Mouse (Mus musculus) kidney, adult 11 months (tissue): ENCODE data around the gene Ces3a.
"Not testable (repeated sequence)": the region's sequence is repeated elsewhere in the genome, so short reads cannot be mapped to it uniquely, and the experiment has no call there.

Source experiments
- DNase-seq: peaks from one replicate; pipeline ENCODE4 v3.0.0; 2022

The Ces3a gene

GRCm38 (mm10) chr8:105048371-105048854 is at the start of gene Ces3a:
TSS of gene Ces3a (plus strand) at chr8:105048601.
- no peak for DNase-seq

- no peak for DNase-seq
Observed at GRCm38 (mm10) chr8:104999183-104999582, 49.2 kb upstream of the Ces3a start.

DNA sequence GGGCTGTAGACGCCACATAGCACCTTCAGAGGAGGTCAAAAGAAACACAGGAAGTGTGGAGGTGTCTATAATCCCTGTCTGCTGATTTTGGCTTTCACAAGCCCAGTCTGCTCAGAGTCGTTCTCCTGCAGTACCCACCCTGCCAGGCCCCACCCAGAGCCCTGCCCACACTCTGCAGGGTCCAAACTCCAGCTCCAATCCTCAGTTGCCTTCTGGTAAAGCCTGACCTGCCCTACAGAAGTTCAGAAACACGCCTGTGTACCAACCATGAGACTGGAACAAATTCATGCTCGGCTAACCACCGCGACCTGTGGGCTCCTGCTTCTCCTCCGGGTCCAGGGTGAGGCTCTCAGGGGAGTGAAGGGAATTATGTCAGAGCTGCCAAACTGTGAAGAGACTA is 47.8 kb upstream of the Ces3a start, which contains the start of gene Ces2h:
Gene Ces2h, plus strand, starts transcription at position 268 of the 400 bp plus-strand sequence.
- peak; percentile 89 for DNase-seq

- DNase-seq = peak; percentile 39
Observed at GRCm38 (mm10) chr8:105010000-105010399, 38.4 kb upstream of the Ces3a start.

GRCm38 (mm10) chr8:105011136-105011535 is 37.3 kb upstream of the Ces3a start:
- no peak for DNase-seq

DNA sequence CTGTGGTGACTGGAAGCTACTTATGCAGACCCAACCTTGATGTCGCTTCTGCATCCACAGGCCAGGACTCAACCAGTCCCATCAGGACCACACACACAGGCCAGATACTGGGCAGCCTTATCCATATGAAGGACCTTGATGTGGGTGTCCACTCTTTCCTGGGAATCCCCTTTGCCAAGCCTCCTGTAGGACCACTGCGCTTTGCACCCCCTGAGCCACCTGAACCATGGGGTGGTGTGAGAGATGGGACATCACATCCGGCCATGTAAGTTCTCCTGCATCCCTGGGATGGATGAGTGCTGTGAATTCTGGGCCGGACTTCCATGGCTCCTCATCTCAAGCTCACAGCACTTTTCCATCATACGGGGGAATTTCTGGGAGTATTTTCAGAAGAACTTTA is 34.0 kb upstream of the Ces3a start:
- DNase-seq = no peak

GRCm38 (mm10) chr8:105021954-105022353 is 26.4 kb upstream of the Ces3a start:
- DNase-seq = no peak

GRCm38 (mm10) chr8:105023087-105023486 is 25.3 kb upstream of the Ces3a start:
- DNase-seq = peak; percentile 62

DNA sequence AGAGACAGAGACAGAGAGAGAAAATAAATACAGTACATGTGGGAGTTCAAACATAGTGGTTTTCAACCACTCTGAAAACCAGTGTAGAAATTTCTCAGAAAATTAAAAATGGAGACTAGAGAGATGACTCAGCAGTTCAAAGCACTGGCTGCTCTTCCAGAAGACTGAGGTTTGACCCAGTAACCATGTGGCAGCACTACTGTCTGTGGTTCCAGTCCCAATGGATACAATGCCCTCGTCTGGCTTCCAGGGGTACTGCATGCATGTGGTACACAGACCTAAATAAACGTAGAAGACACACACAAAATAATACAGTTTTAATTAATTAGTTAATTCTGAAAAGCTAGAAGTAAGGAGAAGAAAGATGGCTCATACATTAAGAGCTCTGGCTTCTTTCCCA is 23.4 kb upstream of the Ces3a start:
- DNase-seq = no peak

DNA sequence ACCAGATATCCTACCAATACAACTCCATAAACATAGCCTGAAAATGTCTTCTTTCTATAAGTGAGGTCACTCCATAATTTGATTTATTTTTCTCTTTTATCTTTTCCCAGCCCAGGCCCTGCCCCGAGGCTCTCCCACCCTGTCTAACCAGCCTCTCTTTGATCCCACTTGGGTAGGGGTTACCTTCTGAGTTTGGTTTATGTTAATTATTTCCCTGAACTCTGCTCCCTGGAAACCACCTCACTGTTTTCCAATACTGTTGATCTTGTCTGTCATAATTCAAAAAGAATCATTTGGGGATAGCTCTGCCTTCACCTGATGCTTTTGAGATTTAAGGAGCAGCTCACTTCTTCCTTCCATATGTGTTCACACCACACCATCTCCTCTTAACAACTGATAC is 4.9 kb upstream of the Ces3a start:
- DNase-seq = no peak

DNA sequence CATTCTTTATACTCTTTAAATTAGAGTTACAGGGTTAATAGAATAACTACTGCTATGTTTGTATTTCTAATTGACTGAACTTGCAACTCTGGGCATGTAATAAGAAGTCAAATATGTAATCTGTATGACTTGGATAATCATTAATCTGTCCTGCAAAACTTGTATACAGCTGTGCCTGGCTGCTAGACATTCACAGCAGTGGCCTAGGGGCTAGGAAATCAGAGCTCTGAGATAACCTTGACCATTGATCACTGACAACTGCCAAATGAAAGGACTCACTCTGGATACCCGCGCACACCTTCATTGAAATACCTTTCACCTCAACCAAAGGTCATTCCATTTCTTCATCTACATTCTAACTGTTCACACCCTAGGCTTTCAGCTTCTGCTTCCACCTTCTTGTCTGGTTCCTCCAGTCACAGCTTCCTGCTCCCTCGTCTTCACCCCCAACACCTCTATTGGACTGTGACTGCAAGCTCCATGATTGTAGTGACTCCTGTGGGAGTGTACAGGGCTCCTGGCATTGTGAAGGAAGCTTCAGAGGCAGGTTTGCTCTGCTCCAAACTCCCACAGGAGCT is 2.5 kb upstream of the Ces3a start:
- DNase-seq = no peak

GRCm38 (mm10) chr8:105056211-105056610 is 7.8 kb downstream of the Ces3a start:
- no peak for DNase-seq

GRCm38 (mm10) chr8:105060056-105060455 is 11.7 kb downstream of the Ces3a start:
- DNase-seq = no peak

DNA sequence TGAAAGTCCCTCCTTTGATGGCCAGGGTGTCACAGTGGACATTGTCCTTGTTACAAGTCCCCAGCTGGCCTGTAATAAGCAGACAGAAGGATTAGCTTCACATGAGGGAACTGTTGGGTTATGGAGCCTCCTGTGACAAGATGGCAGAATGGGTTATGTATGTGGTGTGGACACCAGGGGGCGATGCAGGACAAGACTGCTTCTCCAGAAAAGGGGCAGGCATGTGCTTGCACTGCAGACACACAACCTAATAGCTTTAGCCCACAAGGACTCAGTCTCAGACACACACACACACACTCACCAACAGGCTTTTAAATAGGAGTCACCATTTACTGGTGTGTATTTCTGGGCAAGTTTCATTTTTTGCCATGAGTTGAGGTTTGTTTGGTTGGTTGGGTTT is 18.4 kb downstream of the Ces3a start:
- peak; percentile 58 for DNase-seq

- peak; percentile 10 for DNase-seq
Observed at GRCm38 (mm10) chr8:105067905-105068304, 19.5 kb downstream of the Ces3a start.

GRCm38 (mm10) chr8:105068971-105069370 is 20.6 kb downstream of the Ces3a start:
- no peak for DNase-seq

GRCm38 (mm10) chr8:105076601-105077000 is 28.2 kb downstream of the Ces3a start:
- no peak for DNase-seq

DNA sequence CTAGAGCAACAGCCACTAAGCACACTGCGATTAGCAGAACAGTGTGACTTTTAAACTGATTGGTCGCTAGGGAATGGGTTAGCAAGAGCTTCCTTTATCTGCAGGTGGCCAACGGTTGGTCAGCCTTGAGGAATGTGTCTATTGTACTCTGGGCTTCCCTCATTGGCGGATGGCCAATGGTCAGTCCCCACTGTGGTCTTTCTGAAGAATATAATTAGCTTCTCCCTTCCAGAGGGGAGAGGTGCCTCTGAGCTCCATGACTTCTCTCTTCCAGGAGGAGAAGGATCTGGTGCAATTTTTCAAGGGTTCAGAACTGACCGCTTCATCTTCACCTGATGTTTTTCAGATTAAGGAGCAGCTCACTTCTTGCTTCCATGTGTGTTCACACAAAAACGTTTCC is 28.7 kb downstream of the Ces3a start:
- no peak for DNase-seq

DNA sequence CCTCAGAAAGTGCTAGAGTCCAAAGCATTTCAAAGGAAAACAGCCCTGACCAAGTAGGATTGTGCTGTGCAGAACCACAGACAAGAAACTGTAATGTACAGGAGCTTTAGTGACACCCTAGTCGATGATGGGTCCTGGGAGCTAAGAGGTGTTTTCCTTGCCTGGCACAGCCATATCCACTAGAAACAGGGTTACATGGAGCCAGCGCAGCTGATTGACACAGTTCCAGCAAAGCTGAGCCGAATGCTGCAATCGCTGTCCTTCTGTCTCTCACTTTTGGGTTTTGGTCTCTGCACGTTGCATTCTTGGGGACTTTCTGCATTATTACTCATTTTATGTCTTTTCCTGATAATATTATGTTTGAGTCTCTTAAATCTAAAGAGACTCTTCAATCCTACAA is 30.2 kb downstream of the Ces3a start:
- DNase-seq = no peak

GRCm38 (mm10) chr8:105080814-105081336 is 32.5 kb downstream of the Ces3a start:
- DNase-seq = no peak

DNA sequence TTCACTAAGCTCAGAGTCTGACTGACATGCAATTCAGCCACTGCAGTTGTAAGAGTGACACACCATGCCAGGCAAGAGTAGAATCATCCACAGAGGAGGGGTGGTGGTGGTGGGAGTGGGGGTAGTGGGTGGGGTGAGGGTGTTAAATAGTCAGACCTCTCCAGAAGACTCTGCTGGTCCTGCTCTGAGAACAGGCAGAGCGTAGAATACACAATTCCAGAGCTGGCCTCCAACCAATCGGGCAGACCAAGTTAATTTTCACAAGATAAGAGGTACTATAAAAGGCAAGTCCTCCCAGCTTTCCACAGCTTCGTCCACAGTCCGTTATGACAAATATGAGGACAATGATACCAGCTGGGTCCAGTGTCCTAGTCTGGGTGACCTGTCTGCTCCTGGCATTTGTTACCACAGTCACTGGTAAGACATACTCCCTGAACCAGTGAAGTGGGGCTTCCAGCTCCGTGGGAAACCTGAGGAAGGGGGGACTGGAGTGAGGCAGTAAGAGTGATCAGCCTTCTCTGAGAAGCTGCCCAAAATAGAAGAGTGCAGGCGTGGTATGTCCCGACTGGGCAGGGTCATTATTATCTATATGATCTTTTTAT is 35.1 kb downstream of the Ces3a start, which contains the start of gene Ces3b:
Gene Ces3b, plus strand, starts transcription at position 305 of the 602 bp plus-strand sequence.
- no peak for DNase-seq

- not testable (repeated sequence) for DNase-seq
Observed at GRCm38 (mm10) chr8:105088166-105088565, 39.8 kb downstream of the Ces3a start.

GRCm38 (mm10) chr8:105088581-105088980 is 40.2 kb downstream of the Ces3a start:
- DNase-seq = no peak

GRCm38 (mm10) chr8:105093992-105094391 is 45.6 kb downstream of the Ces3a start:
- no peak for DNase-seq
